Mouse (Mus musculus): Measurements from ENCODE around the gene Adam17.

DNA sequence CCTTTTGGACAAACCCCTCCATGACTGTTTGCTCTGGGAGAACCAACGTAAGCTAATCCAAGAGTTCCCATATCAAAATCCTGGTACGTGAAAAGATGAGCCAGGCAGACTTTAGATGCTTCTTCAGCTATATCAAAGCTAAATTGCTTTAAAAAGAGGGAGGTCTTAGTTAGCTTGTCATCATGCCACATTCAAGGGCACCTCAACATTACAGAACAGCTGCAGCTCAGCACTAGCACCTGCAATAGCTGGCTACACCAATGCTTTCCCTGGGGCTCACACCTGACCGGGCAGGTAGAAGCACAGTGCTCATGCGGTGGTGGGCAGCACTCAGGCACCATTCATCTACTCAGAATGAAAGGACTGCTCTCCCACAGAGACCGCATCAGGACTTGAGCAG lies 32.8 kb downstream of the Adam17 start:
- TF ChIP-seq CTCF (IDR thresholded peaks at IDR 0.05; ENCODE audit: extremely low read depth, insufficient read depth, low read length) (no peak), POLR2A (IDR thresholded peaks at IDR 0.05; ENCODE audit: extremely low read depth, insufficient read depth, low read length) (no peak)

Measured in cortical plate, adult 2 months (tissue).